Mouse (Mus musculus) cerebellum, adult 8-10 months (tissue): ENCODE measurements at regions not wholly inside any gene's neighbourhood (a gene's known extent, or its start where the extent isn't known, plus 50 kb on each side); places are given as distances from the start of the nearest gene placed in this dataset.

Source experiments
- DNase-seq: peaks from one replicate; pipeline ENCODE4 v3.0.0; 2022

- no peak for DNase-seq
These were observed 101.9 kb upstream of the Arid2 start for GRCm38 (mm10) chr15:96185429-96185828.

GRCm38 (mm10) chr15:96185901-96186300 lies 101.4 kb upstream of the Arid2 start:
- DNase-seq, result no peak

GRCm38 (mm10) chr15:96189551-96189950 lies 97.8 kb upstream of the Arid2 start:
- DNase-seq, result no peak

GRCm38 (mm10) chr15:96197413-96197812 lies 89.9 kb upstream of the Arid2 start:
- DNase-seq, result no peak

GRCm38 (mm10) chr15:96197932-96198331 lies 89.4 kb upstream of the Arid2 start:
- DNase-seq, result no peak

GRCm38 (mm10) chr15:96201273-96201672 lies 86.0 kb upstream of the Arid2 start:
- no peak for DNase-seq

- DNase-seq, result no peak
These were observed 85.4 kb upstream of the Arid2 start for GRCm38 (mm10) chr15:96201701-96202460.

- no peak for DNase-seq
These were observed 83.1 kb upstream of the Arid2 start for GRCm38 (mm10) chr15:96204187-96204586.

- no peak for DNase-seq
These were observed 82.7 kb upstream of the Arid2 start for GRCm38 (mm10) chr15:96204623-96205022.

GRCm38 (mm10) chr15:96210721-96211400 lies 76.5 kb upstream of the Arid2 start:
- DNase-seq, result no peak

- DNase-seq, result no peak
These were observed 73.6 kb upstream of the Arid2 start for GRCm38 (mm10) chr15:96213541-96214312.

- DNase-seq, result no peak
These were observed 69.4 kb upstream of the Arid2 start for GRCm38 (mm10) chr15:96217896-96218295.

- DNase-seq, result no peak
These were observed 67.6 kb upstream of the Arid2 start for GRCm38 (mm10) chr15:96219746-96220145.

- no peak for DNase-seq
These were observed 55.3 kb upstream of the Arid2 start for GRCm38 (mm10) chr15:96231969-96232368.

- no peak for DNase-seq
These were observed 54.2 kb upstream of the Arid2 start for GRCm38 (mm10) chr15:96233113-96233512.

- DNase-seq, result no peak
These were observed 52.5 kb upstream of the Arid2 start for GRCm38 (mm10) chr15:96234783-96235182.
